Mouse (Mus musculus) kidney, adult 2 months (tissue): ENCODE data around the gene Tcf7l1.

ENCODE experiments used
- CTCF ChIP-seq: fragments of 200-500 bp; conservative IDR thresholded peaks from 2 replicates; pipeline ENCODE4 v1.5.1; 2011; ENCODE audit warnings: low read depth, mild to moderate bottlenecking, control low read depth, low read length, moderate library complexity, mixed read lengths; ENCODE audit not compliant: insufficient read depth, insufficient read length
- POLR2A ChIP-seq: fragments of 200-500 bp; IDR thresholded peaks from one replicate; pipeline ENCODE4 v1.6.1; 2011; ENCODE audit warnings: low read depth, low read length, control low read depth

- TF ChIP-seq CTCF (no peak), POLR2A (no peak)
Measured at GRCm38 (mm10) chr6:72831858-72832257, 42.8 kb upstream of the Tcf7l1 start.
